Mouse (Mus musculus) E14TG2a.4 (cell line): ENCODE results near the gene Rnf103.

Source experiments
- CTCF ChIP-seq: conservative IDR thresholded peaks from 2 replicates; pipeline ENCODE4 v1.5.1; 2014; ENCODE audit warnings: low read length
- POU5F1 ChIP-seq: IDR thresholded peaks from 2 replicates; pipeline ENCODE4 v1.6.1; 2014; ENCODE audit warnings: low read length, borderline replicate concordance

DNA sequence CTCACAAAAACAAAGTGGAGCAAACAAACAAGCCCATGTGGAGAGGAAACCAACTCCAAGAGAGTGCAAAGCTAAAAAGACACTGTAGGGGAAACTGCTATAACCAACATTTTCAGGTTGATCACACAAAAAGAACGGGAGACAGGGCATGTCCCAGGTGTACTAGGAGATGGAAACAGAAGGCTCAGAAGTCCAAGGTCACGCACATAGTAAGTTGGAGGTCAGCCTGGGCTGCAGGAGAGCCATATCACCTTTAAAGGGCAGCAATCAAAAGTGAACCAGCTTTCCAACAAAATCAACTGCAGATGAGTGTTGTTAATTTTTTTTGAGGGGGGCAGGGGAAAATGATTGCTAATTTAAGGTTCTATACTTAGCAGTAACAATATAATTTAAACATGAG lies 7.5 kb upstream of the Rnf103 start:
- no peak for TF ChIP-seq CTCF
- no peak for TF ChIP-seq POU5F1
